Mouse (Mus musculus) heart, postnatal 0 days (tissue): ENCODE measurements around the gene 2210017I01Rik. TPM values are rescaled to one million over a fixed set of nuclear protein-coding genes. Genes with fewer than 3 reads are reported as not detected.

Experiments used
- ATAC-seq: fragments of 200-750 bp; cut with Nextera tagmentation; 2 replicates; pipeline ENCODE4 v1.8.0; 2017; ENCODE audit warnings: low read depth, moderate number of reproducible peaks, moderate library complexity; ENCODE audit not compliant: insufficient read depth
- DNase-seq: peaks from one replicate; pipeline ENCODE4 v3.0.0-alpha.2; 2016; ENCODE audit warnings: low spot score
- H3K27ac ChIP-seq: fragments of 300-500 bp; sonication (generic); 2 replicates; pipeline ENCODE4 v1.5.1; 2014; ENCODE audit warnings: low read depth, mild to moderate bottlenecking
- H3K27me3 ChIP-seq: fragments of 300-500 bp; sonication (generic); 2 replicates; pipeline ENCODE4 v1.6.1; 2014; ENCODE audit warnings: low read length, mixed read lengths; ENCODE audit not compliant: control insufficient read depth, insufficient read depth
- H3K36me3 ChIP-seq: fragments of 300-500 bp; sonication (generic); replicated peaks from 2 replicates; pipeline ENCODE4 v1.6.1; 2014; ENCODE audit warnings: low read length, mixed read lengths; ENCODE audit not compliant: control insufficient read depth, insufficient read depth
- H3K4me1 ChIP-seq: fragments of 300-500 bp; sonication (generic); 2 replicates; pipeline ENCODE4 v1.6.1; 2014; ENCODE audit warnings: antibody characterized with exemption; ENCODE audit not compliant: control insufficient read depth, insufficient read depth
- H3K4me2 ChIP-seq: fragments of 300-500 bp; sonication (generic); 2 replicates; pipeline ENCODE4 v1.6.1; 2014; ENCODE audit warnings: low read depth, mild to moderate bottlenecking, low read length, moderate library complexity
- H3K4me3 ChIP-seq: fragments of 300-500 bp; sonication (generic); 2 replicates; pipeline ENCODE4 v1.5.1; 2014; ENCODE audit warnings: low read depth, low read length
- H3K9ac ChIP-seq: fragments of 300-500 bp; sonication (generic); replicated peaks from 2 replicates; pipeline ENCODE4 v1.6.1; 2014; ENCODE audit warnings: low read depth, low read length, mixed read lengths
- H3K9me3 ChIP-seq: fragments of 300-500 bp; sonication (generic); replicated peaks from 2 replicates; pipeline ENCODE4 v1.6.1; 2016; ENCODE audit warnings: low read length; ENCODE audit not compliant: control insufficient read depth
- CTCF ChIP-seq: IDR thresholded peaks from 2 replicates; pipeline ENCODE4 v1.5.1; 2016; ENCODE audit warnings: antibody characterized with exemption, control low read depth, low read depth
- EP300 ChIP-seq: IDR thresholded peaks from 2 replicates; pipeline ENCODE4 v1.6.1; 2016; ENCODE audit warnings: antibody characterized with exemption, low read depth
- WGBS: fragments of 180-500 bp; shearing (Covaris S2); extraction: QIAGEN DNeasy Blood & Tissue Kit; methylation state at CpG from one replicate; pipeline ENCODE4 v1.1.7; 2014; 5-methylcytosine and 5-hydroxymethylcytosine counted together
- polyA plus RNA-seq: library from polyadenylated mRNA; unstranded; fragments of >200 nt; fragmentation: Nextera tagmentation; extraction: Ambion mirVana; gene quantifications from 2 replicates; pipeline ENCODE4 v1.2.1, GENCODE M21; 2015
- total RNA-seq: library from RNA; depleted of rRNA; stranded (reverse); fragments of >200 nt; gene quantifications from 2 replicates; pipeline ENCODE4 v1.2.3, GENCODE M21; 2014; ENCODE audit warnings: low replicate concordance

The 2210017I01Rik gene
- total and polyA plus RNA-seq, 2 experiments from 2014 or later, result not detected

DNA sequence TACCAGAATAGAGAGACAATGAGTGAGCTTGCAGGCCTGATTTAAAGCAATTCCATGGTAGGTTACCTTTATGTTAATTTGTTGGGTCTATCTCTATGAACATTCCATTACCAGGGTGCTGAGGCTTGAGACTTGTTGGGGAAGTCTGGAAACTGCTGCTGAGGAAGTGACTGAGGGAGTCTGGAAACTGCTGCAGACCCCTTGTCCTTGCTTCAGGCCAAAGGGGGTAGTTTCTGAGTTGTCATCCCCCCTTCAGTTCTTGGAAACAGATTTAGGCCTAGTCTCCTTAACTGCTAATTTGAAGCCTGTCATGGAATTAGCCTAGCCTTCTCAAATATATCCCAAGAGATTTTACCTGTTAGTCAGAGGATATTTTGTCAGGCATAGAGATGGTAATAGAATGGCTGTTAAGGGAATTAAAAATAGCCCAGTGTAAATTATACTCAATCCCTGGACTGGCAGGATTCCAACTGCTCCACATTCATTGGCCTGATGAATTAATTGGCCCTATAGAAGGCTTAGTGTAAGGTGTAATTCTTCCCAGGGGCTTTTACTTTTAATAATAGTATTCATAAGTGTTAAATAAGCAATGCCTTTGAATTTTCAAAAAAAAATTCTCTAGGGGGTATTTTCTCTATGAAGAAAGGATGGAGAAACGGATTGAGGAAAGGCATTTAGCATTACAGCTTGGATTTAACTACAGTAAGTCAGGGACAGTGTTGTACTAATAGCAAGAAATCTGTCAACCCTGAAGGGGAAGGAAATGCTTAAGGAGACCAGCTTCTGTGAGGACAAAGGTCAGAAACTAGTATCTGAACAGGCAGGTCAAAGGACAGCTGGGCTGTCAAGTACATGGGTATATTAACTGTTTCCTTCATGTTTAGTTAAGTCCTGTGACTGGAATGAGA is 30.7 kb upstream of the 2210017I01Rik start:
- ATAC-seq (no peak), DNase-seq (no peak)
- WGBS, result 60% methylated on average over 1 of the region's 1 CpGs
- H3K9ac ChIP-seq, result no peak overlapping the region
- H3K4me2 ChIP-seq, result no peak overlapping the region
- H3K27me3 ChIP-seq, result no peaks in the 10 kb centered on the region
- no peak overlapping the region for H3K4me3 ChIP-seq
- TF ChIP-seq CTCF (no peak), EP300 (no peak)
- H3K4me1 ChIP-seq, result no peaks in the 10 kb centered on the region
- H3K27ac ChIP-seq, result no peak overlapping the region
- H3K36me3 ChIP-seq, result no peaks in the 10 kb centered on the region
- H3K9me3 ChIP-seq, result no peaks in the 10 kb centered on the region

GRCm38 (mm10) chr3:92621560-92621959 is 14.3 kb upstream of the 2210017I01Rik start, which contains the start of gene Lce6a:
Gene Lce6a, minus strand, starts transcription at chr3:92621660.
- no peaks in the 10 kb centered on the region for H3K4me1 ChIP-seq
- no peaks in the 10 kb centered on the region for H3K9me3 ChIP-seq
- no peak within 1 kb of the TSS for H3K4me2 ChIP-seq
- no peaks in the 10 kb centered on the region for H3K36me3 ChIP-seq
- ATAC-seq, result no peak
- TF ChIP-seq EP300, result no peak
- TF ChIP-seq CTCF, result no peak
- H3K27ac ChIP-seq, result no peak within 1 kb of the TSS
- no peaks in the 10 kb centered on the region for H3K27me3 ChIP-seq
- DNase-seq, result no peak
- H3K9ac ChIP-seq, result no peak within 1 kb of the TSS
- H3K4me3 ChIP-seq, result no peak within 1 kb of the TSS
- 60% methylated on average over 2 of the region's 2 CpGs for WGBS

GRCm38 (mm10) chr3:92609804-92610203 is 2.5 kb upstream of the 2210017I01Rik start:
- Histone ChIP-seq H3K36me3 (no peaks in the 10 kb centered on the region), H3K27me3 (no peaks in the 10 kb centered on the region), H3K9me3 (no peaks in the 10 kb centered on the region), H3K27ac (no peak overlapping the region), H3K4me3 (no peak overlapping the region), H3K4me1 (no peaks in the 10 kb centered on the region), H3K4me2 (no peak overlapping the region), H3K9ac (no peak overlapping the region)
- 17% methylated on average over 1 of the region's 1 CpGs for WGBS
- no peak for TF ChIP-seq EP300
- no peak for TF ChIP-seq CTCF
- ATAC-seq (no peak), DNase-seq (no peak)

DNA sequence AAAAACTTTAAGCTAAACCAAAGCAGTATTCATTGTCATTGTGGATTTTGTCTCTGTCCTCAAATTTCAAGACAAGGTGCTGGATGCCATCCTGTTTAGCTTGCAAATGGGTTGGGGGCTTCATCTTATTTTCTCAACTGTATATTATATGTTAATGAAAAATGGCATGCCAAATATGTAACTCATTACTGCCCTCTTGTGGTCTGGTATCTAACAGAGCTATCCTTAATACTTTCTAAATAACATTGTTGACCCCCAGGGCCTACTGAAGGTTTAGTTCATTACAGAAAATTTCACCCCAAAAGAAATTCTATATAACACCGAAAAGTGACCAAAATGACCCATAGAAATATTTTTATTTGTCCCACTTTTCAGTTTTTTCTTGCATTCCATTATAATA is 5.1 kb downstream of the 2210017I01Rik start:
- ATAC-seq (no peak), DNase-seq (no peak)
- WGBS, result 35% methylated on average over 1 of the region's 1 CpGs
- no peaks in the 10 kb centered on the region for H3K36me3 ChIP-seq
- no peaks in the 10 kb centered on the region for H3K4me1 ChIP-seq
- H3K27ac ChIP-seq, result no peak overlapping the region
- H3K9me3 ChIP-seq, result no peaks in the 10 kb centered on the region
- TF ChIP-seq CTCF (peak; percentile 35), EP300 (no peak)
- no peak overlapping the region for H3K9ac ChIP-seq
- no peaks in the 10 kb centered on the region for H3K27me3 ChIP-seq
- H3K4me3 ChIP-seq, result no peak overlapping the region
- no peak overlapping the region for H3K4me2 ChIP-seq

DNA sequence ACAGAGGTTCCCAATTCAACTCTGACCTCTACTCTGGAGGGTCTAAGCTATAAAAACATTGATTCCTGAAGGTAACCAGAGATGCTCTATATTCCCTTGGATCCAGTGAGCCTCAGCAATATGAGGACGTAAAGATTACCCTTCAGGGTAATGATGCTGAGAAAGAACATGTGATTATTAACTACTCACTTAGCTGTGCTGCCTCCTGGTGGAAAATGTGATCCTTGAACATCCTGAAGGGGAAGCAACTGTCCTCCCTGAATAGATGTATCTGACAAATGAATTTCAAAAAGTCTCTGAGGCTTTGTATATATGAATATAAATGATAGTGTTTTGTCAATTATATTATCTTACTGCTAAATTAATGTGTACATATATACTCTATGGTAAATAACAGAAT is 6.8 kb downstream of the 2210017I01Rik start:
- TF ChIP-seq EP300 (no peak), CTCF (peak; percentile 26)
- H3K36me3 ChIP-seq, result no peaks in the 10 kb centered on the region
- H3K9ac ChIP-seq, result no peak overlapping the region
- ATAC-seq (no peak), DNase-seq (no peak)
- 43% methylated on average over 1 of the region's 1 CpGs for WGBS
- H3K4me2 ChIP-seq, result no peak overlapping the region
- no peaks in the 10 kb centered on the region for H3K4me1 ChIP-seq
- no peaks in the 10 kb centered on the region for H3K27me3 ChIP-seq
- H3K9me3 ChIP-seq, result no peaks in the 10 kb centered on the region
- H3K4me3 ChIP-seq, result no peak overlapping the region
- H3K27ac ChIP-seq, result no peak overlapping the region

GRCm38 (mm10) chr3:92599973-92600372 is 7.3 kb downstream of the 2210017I01Rik start:
- Histone ChIP-seq H3K27ac (no peak overlapping the region), H3K4me3 (no peak overlapping the region), H3K27me3 (no peaks in the 10 kb centered on the region), H3K4me1 (no peaks in the 10 kb centered on the region), H3K9ac (no peak overlapping the region), H3K4me2 (no peak overlapping the region), H3K36me3 (no peaks in the 10 kb centered on the region), H3K9me3 (no peaks in the 10 kb centered on the region)
- ATAC-seq (no peak), DNase-seq (no peak)
- TF ChIP-seq CTCF, result no peak
- TF ChIP-seq EP300, result no peak
